Mouse (Mus musculus) kidney, embryonic 15.5 days (tissue): ENCODE results near the gene Sptb. TPM values are rescaled to one million over a fixed set of nuclear protein-coding genes. Genes with fewer than 3 reads are reported as not detected.

Experiments
- ATAC-seq: fragments of 200-750 bp; cut with Nextera tagmentation; replicated peaks from 2 replicates; pipeline ENCODE4 v1.8.0; 2017; ENCODE audit warnings: moderate TSS enrichment; ENCODE audit not compliant: low FRiP score
- H3K27ac ChIP-seq: fragments of 300-500 bp; sonication (generic); 2 replicates; pipeline ENCODE4 v1.5.1; 2015; ENCODE audit warnings: mild to moderate bottlenecking, inconsistent platforms
- H3K27me3 ChIP-seq: fragments of 300-500 bp; sonication (generic); 2 replicates; pipeline ENCODE4 v1.6.1; 2015; ENCODE audit warnings: inconsistent platforms
- H3K36me3 ChIP-seq: fragments of 300-500 bp; sonication (generic); 2 replicates; pipeline ENCODE4 v1.6.1; 2015; ENCODE audit warnings: inconsistent platforms
- H3K4me1 ChIP-seq: fragments of 300-500 bp; sonication (generic); 2 replicates; pipeline ENCODE4 v1.6.1; 2015; ENCODE audit warnings: inconsistent platforms
- H3K4me2 ChIP-seq: fragments of 300-500 bp; sonication (generic); 2 replicates; pipeline ENCODE4 v1.6.1; 2015; ENCODE audit warnings: moderate library complexity, mild to moderate bottlenecking, inconsistent platforms
- H3K4me3 ChIP-seq: fragments of 300-500 bp; sonication (generic); replicated peaks from 2 replicates; pipeline ENCODE4 v1.5.1; 2015; ENCODE audit warnings: mild to moderate bottlenecking, inconsistent platforms
- H3K9ac ChIP-seq: fragments of 300-500 bp; sonication (generic); 2 replicates; pipeline ENCODE4 v1.6.1; 2015; ENCODE audit warnings: mild to moderate bottlenecking, inconsistent platforms
- H3K9me3 ChIP-seq: fragments of 300-500 bp; sonication (generic); replicated peaks from 2 replicates; pipeline ENCODE4 v1.6.1; 2016; ENCODE audit warnings: inconsistent platforms
- whole genome bisulfite sequencing: fragments of 180-500 bp; shearing (Covaris S2); methylation state at CpG from one replicate; pipeline ENCODE4 v1.1.7; 2015; ENCODE audit warnings: mixed read lengths; 5-methylcytosine and 5-hydroxymethylcytosine counted together
- polyA plus RNA-seq: library from polyadenylated mRNA; unstranded; fragments of >200 nt; fragmentation: Nextera tagmentation; extraction: Ambion mirVana; gene quantifications from 2 replicates; pipeline ENCODE4 v1.2.1, GENCODE M21; 2015

The Sptb gene
- polyA plus RNA-seq, 1 experiment from 2014 or later: 2.1 TPM

DNA sequence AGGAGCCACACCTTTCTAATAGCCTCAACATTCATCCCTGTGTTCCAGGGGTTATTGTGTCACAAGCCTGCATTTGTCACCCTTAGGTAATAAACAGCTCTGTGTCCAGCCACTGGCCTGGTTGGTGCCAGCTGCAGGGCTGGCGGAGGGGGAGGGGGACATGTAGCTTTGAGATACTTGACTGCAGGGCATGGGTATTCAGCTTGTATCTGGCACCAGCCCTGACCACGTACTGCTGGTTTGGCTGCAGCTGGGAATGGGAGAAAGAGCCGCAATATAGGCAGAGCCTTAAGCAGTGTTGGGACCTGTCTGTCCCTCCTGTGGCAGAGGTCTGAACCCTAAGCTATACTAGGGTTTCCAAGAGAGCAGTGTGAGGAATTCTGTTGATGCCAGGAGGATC, 128.2 kb downstream of the Sptb start:
- Histone ChIP-seq H3K36me3 (peaks cover 28% of the 10 kb centered on the region), H3K9ac (no peak overlapping the region), H3K4me1 (peaks cover 25% of the 10 kb centered on the region), H3K9me3 (no peaks in the 10 kb centered on the region), H3K4me2 (no peak overlapping the region), H3K27me3 (no peaks in the 10 kb centered on the region), H3K27ac (peak overlapping the region; percentile 43), H3K4me3 (no peak overlapping the region)
- 81% methylated on average over 3 of the region's 3 CpGs for WGBS
- no peak for ATAC-seq

DNA sequence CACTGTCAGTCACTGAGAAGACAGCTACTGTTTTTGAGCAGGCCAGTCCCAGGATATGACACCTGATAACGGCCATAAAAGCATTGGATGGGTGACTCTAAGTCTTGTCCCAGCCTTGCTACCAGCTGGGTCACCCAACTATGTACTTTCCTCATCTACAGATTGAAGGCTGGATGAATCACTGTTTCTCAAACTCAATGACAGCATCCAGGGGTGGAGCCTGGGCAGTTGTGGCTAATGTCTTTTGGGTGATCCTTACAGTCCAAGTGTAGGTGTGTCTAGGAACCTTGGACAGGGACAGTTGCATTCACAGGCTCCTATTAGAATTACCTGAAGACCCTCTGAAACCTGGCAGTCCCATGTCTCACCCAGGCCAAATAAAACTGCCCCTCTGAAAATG, 130.5 kb downstream of the Sptb start:
- H3K27me3 ChIP-seq: no peaks in the 10 kb centered on the region
- H3K4me1 ChIP-seq: peaks cover 25% of the 10 kb centered on the region
- H3K9me3 ChIP-seq: no peaks in the 10 kb centered on the region
- H3K27ac ChIP-seq: no peak overlapping the region
- no peak overlapping the region for H3K4me2 ChIP-seq
- peaks cover 52% of the 10 kb centered on the region for H3K36me3 ChIP-seq
- no peak overlapping the region for H3K9ac ChIP-seq
- no peak overlapping the region for H3K4me3 ChIP-seq
- ATAC-seq: no peak
- 76% methylated on average over 1 of the region's 1 CpGs for WGBS

DNA sequence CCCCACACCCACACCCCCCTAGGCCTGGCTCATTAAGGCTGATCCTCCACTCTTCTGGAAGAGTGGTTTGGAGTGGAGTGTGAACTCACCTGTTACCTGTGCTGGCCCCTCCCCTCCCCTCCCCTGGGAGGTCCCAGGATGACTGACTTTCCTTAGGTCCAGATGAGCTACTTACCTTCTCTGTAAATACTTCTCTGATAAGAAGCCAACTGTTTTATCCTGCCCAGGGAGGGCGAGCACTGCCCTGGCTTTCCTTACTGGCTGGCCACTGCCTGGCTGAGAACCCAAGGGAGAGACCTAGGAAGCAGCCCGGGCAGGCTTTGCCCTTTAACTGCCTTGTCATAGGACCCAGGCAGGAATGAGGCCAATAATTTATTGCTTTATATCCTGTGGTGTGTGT, 131.9 kb downstream of the Sptb start:
- 57% methylated on average over 2 of the region's 2 CpGs for WGBS
- no peak for ATAC-seq

DNA sequence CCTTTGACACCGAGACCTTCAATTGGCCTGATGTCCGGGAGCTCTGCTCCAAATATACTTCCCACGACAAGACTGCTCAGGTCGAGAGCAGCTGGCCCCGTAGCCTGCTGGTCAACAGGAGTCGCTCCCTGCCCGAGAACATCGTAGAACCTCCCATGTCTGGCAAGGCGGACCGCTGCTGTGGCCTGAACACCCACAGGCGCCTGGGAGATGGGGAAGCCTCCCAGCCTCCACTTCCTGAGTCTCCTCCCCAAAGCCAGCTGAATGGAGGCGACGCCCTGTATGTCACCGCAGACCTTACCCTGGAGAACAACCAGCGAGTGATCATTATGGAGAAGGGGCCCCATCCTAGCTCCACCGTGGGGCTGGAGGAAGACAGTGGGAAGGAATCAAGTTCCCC, 132.5 kb downstream of the Sptb start:
- no peak overlapping the region for H3K9ac ChIP-seq
- H3K9me3 ChIP-seq: no peaks in the 10 kb centered on the region
- H3K27me3 ChIP-seq: no peaks in the 10 kb centered on the region
- no peak overlapping the region for H3K4me3 ChIP-seq
- WGBS: 91% methylated on average over 16 of the region's 16 CpGs
- no peak overlapping the region for H3K4me2 ChIP-seq
- ATAC-seq: no peak
- H3K36me3 ChIP-seq: peaks cover 65% of the 10 kb centered on the region
- peaks cover 30% of the 10 kb centered on the region for H3K4me1 ChIP-seq
- no peak overlapping the region for H3K27ac ChIP-seq

More for the DNA sequence above, 131.9 kb downstream of the Sptb start:
- Histone ChIP-seq H3K4me2 (no peak overlapping the region), H3K9me3 (no peaks in the 10 kb centered on the region), H3K4me3 (no peak overlapping the region), H3K4me1 (peaks cover 29% of the 10 kb centered on the region), H3K9ac (no peak overlapping the region), H3K36me3 (peaks cover 62% of the 10 kb centered on the region), H3K27ac (no peak overlapping the region), H3K27me3 (no peaks in the 10 kb centered on the region)

DNA sequence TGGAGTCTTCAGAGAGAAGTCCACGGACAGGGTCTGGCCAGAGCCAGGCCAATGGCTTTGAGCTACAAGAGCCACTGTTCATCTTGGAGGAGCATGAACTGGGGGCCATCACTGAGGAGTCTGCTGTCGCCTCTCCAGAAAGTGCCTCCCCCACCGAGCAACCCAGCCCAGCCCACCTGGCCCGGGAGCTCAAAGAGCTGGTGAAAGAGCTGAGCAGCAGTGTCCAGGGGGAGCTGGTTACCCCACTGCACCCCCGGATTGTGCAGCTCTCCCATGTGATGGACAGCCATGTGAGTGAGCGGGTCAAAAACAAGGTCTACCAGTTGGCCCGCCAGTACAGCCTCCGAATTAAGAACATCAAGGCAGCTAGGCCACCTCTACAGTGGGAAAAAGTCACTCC, 133.5 kb downstream of the Sptb start:
- Histone ChIP-seq H3K9ac (no peak overlapping the region), H3K27me3 (no peaks in the 10 kb centered on the region), H3K9me3 (no peaks in the 10 kb centered on the region), H3K4me1 (peaks cover 31% of the 10 kb centered on the region), H3K4me3 (no peak overlapping the region), H3K27ac (no peak overlapping the region), H3K4me2 (no peak overlapping the region), H3K36me3 (peaks cover 65% of the 10 kb centered on the region)
- WGBS: 96% methylated on average over 8 of the region's 8 CpGs
- ATAC-seq: no peak

DNA sequence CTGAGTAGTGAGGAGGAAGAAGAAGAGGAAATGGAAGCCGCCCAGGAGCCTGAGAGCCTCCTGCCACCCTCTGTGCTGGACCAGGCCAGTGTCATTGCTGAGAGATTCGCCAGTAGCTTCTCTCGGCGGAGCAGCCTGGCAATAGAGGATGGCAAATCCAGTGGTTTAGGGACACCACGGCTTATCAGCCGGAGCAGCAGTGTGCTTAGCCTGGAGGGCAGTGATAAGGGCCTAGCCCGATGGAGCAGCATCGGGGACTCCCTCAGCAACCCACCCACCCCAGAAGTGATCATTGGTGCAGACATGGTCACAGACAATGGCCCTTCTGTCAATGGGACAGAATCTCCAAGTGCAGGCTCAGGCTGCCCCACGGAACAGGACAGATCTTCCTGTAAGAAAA, 134.3 kb downstream of the Sptb start:
- H3K4me1 ChIP-seq: peaks cover 38% of the 10 kb centered on the region
- WGBS: 92% methylated on average over 9 of the region's 9 CpGs
- ATAC-seq: no peak
- no peaks in the 10 kb centered on the region for H3K27me3 ChIP-seq
- H3K4me2 ChIP-seq: no peak overlapping the region
- H3K4me3 ChIP-seq: no peak overlapping the region
- H3K27ac ChIP-seq: no peak overlapping the region
- H3K36me3 ChIP-seq: peaks cover 65% of the 10 kb centered on the region
- no peaks in the 10 kb centered on the region for H3K9me3 ChIP-seq
- no peak overlapping the region for H3K9ac ChIP-seq

DNA sequence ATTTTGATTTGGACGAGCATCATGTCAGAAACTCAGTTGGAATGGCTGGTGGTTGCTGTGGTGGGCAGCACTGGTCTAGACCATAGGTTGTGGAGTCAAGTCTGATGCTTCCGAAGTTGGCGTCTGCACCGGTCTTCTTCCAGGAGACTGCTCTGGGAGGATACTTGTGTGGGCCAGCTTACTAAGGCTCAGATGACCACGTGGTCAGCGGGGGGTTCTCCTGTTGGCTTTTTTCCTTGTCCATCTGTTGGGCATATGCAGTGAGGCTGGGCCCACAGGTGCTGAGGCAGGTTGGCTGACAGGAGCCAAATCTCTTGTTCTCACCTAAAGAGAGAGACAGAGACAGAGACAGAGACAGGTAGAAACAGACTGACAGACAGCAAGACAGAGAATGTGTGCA, 135.5 kb downstream of the Sptb start:
- no peak overlapping the region for H3K9ac ChIP-seq
- H3K4me3 ChIP-seq: no peak overlapping the region
- no peaks in the 10 kb centered on the region for H3K27me3 ChIP-seq
- 90% methylated on average over 6 of the region's 6 CpGs for WGBS
- H3K4me1 ChIP-seq: peaks cover 44% of the 10 kb centered on the region
- peaks cover 61% of the 10 kb centered on the region for H3K36me3 ChIP-seq
- no peak overlapping the region for H3K4me2 ChIP-seq
- no peak for ATAC-seq
- no peak overlapping the region for H3K27ac ChIP-seq
- H3K9me3 ChIP-seq: no peaks in the 10 kb centered on the region

DNA sequence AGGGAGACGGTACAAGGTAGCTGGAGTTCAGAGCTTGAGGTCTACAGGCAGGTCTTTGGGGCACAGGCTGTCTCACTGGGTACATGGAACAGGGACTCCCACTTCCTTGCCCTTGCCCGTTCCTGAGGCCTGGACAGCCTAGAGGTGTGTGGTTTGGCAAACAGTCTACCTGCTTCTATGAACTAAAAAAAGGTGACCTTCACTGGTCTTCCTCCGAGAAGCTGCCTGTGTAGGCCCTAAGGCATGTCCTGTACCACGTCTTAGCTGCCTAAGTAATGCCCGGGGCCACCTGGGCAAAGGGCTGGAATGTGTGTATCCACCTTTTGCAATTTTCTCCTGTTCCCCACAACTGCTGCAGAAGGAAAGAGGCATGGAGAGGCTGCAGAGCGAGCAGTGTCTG, 137.0 kb downstream of the Sptb start:
- H3K27ac ChIP-seq: peak overlapping the region; percentile 94
- H3K4me1 ChIP-seq: peaks cover 44% of the 10 kb centered on the region
- 91% methylated on average over 6 of the region's 6 CpGs for WGBS
- H3K36me3 ChIP-seq: peaks cover 53% of the 10 kb centered on the region
- H3K9ac ChIP-seq: 0 out of 2 replicates have a peak overlapping the region, but pooled peaks have one; percentile 5
- H3K4me2 ChIP-seq: peak overlapping the region; percentile 25; the same call in 1 of the 2 replicates
- no peaks in the 10 kb centered on the region for H3K9me3 ChIP-seq
- ATAC-seq: no peak
- 0 out of 2 replicates have a peak overlapping the region, but pooled peaks have one; percentile 0 for H3K4me3 ChIP-seq
- no peaks in the 10 kb centered on the region for H3K27me3 ChIP-seq

DNA sequence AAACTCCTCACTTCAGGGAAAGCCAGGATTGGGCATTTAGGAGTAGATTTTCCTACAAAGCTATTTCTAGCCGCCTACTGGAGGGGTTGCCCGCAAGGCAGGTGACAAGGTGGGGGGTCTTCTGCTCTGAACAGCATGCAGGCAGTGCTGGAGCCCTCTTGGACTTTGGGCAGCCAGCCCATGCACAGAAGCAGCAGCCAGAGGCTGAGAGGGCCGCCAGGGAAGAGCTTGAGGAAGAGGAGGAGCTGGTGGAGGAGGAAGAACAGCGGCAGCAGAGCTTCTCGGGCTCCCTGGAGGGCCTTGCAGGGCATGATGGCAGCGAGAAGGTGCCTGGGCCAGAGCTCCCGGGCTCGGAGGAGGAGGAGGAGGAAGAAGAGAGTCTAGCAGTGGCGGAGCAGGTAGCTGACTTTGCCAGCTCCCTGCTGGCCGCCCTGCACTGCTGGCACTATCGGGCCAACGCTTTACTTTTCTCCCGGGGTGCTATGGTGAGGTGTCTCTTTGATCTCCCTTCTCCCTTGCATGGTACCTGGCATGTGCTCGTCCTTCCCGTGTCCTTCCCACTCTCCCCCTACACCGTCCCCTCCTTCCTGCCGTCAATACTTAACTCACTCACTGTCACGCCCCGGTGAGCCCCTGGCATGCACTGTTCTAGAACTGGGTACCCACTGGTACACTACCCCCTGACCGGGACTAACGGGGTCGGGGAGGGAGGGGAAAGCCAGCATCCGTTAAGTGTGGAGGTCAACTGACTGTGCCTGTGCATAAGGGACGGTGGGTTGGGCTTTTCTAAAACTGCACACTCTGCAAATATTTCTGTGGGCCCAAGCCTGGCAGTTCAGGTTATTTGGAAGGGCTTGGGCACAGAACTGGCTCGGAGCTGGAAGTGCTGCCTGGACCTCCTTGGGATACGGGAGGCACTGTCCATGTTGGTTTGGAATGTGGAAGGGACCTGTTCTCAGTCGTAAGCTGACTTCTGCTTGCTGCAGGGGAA, 137.8 kb downstream of the Sptb start:
- Histone ChIP-seq H3K27ac (peak overlapping the region; percentile 94), H3K4me2 (peak overlapping the region; percentile 43), H3K27me3 (no peaks in the 10 kb centered on the region), H3K36me3 (peaks cover 47% of the 10 kb centered on the region), H3K9me3 (no peaks in the 10 kb centered on the region), H3K9ac (0 out of 2 replicates have a peak overlapping the region, but pooled peaks have one; percentile 15), H3K4me3 (0 out of 2 replicates have a peak overlapping the region, but pooled peaks have one; percentile 0), H3K4me1 (peaks cover 40% of the 10 kb centered on the region)
- 50% methylated on average over 27 of the region's 27 CpGs for WGBS
- peak; percentile 95 for ATAC-seq

DNA sequence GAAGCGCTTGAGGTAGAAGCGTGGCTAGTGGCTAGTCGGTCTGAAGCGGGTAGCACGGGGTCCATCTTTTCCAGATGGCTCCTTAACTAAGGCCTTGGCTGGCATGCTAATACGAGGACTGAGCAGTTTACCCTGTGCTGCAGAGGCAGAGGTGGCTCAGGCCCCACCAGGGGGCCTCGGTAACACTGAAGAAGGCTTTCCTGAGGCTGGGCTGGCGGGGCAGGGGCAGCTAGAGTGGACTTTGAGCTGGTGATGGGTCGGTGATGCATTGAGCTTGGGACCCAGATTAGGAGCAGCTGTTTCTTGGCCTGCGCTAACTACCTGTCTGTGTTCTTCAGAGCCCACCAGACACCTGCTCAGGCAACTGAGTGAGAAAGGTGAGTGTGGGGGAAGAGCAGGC, 139.1 kb downstream of the Sptb start:
- Histone ChIP-seq H3K4me2 (no peak overlapping the region), H3K9me3 (no peaks in the 10 kb centered on the region), H3K9ac (no peak overlapping the region), H3K27me3 (no peaks in the 10 kb centered on the region), H3K4me1 (peaks cover 40% of the 10 kb centered on the region), H3K4me3 (no peak overlapping the region), H3K27ac (peak overlapping the region; percentile 94), H3K36me3 (peaks cover 47% of the 10 kb centered on the region)
- ATAC-seq: peak; percentile 49
- WGBS: 79% methylated on average over 10 of the region's 10 CpGs

DNA sequence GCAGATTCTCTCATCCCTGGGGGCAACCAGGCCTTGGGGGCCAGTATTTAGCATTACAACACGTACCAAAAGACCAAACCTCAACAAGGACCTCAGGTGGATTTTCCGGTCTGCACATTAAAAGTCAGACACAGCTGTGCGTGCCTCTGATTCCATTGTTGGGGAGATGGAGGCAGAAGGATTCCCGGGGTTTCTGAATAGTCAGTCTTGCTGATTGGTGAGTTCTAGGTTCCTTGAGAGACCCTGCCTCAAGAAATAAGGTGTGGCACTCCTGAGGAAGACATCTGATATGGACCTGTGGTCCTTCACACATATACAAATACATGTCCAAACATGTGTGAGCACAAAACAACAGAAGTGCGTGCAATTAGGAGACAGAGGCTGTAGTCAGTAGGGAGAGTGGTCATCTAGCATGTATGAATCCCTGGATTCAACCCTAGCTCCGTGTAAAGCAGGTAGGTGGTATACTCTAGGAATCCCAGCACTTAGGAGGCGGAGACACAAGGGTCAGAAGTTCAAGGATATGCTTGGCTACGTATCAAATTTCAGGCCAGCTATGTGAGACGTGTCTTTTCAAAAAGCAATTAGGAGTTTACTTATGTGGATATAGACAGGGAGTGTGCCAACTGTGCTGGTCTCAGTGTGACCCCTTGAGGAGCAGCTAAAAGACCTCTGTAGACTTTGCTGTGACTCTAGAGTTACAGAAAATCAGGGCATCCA, 140.0 kb downstream of the Sptb start:
- ATAC-seq: no peak

DNA sequence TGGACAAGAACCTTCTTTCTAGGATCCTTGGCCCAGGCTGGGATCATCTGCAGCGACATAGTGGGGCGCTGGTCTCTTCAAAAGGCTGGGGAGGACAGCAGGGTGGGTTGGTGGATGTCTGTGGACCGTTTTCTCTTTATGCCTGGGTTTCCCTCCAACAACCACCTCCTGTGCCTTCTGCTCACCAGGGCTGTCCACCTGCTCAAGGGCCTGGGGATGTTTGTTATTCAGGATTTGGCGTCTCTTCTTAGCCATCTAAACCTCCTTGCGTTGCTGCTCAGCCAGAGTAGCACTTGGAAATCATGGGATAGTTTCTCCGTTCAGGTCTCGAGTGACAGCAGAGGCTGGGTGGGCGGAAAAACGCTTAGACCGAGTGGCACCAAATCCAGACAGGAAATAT, 144.1 kb downstream of the Sptb start:
- Histone ChIP-seq H3K36me3 (peaks cover 67% of the 10 kb centered on the region), H3K4me3 (no peak overlapping the region), H3K4me1 (peaks cover 13% of the 10 kb centered on the region), H3K4me2 (no peak overlapping the region), H3K27me3 (no peaks in the 10 kb centered on the region), H3K9me3 (no peaks in the 10 kb centered on the region), H3K9ac (no peak overlapping the region), H3K27ac (no peak overlapping the region)
- WGBS: 76% methylated on average over 10 of the region's 10 CpGs
- ATAC-seq: no peak

More for the DNA sequence above, 140.0 kb downstream of the Sptb start:
- peaks cover 40% of the 10 kb centered on the region for H3K4me1 ChIP-seq
- no peaks in the 10 kb centered on the region for H3K9me3 ChIP-seq
- peak overlapping the region; percentile 94 for H3K27ac ChIP-seq
- H3K4me2 ChIP-seq: no peak overlapping the region
- H3K9ac ChIP-seq: no peak overlapping the region
- 65% methylated on average over 9 of the region's 9 CpGs for WGBS
- peaks cover 47% of the 10 kb centered on the region for H3K36me3 ChIP-seq
- no peak overlapping the region for H3K4me3 ChIP-seq
- H3K27me3 ChIP-seq: no peaks in the 10 kb centered on the region
